Mouse (Mus musculus) C2C12 (cell line): ENCODE results near the gene Slc12a1.

Source experiments
- CEBPB ChIP-seq: IDR thresholded peaks from one replicate; pipeline ENCODE4 v1.6.1; 2011; ENCODE audit warnings: low read depth, mild to moderate bottlenecking, control low read depth, moderate library complexity
- CTCF ChIP-seq: IDR thresholded peaks from one replicate; pipeline ENCODE4 v1.5.1; 2011; ENCODE audit not compliant: control insufficient read depth, insufficient read depth, insufficient read length
- MAX ChIP-seq: IDR thresholded peaks from one replicate; pipeline ENCODE4 v1.6.1; 2011; ENCODE audit warnings: mild to moderate bottlenecking, control low read depth
- MYOD1 ChIP-seq: IDR thresholded peaks from one replicate; pipeline ENCODE4 v1.6.1; 2011; ENCODE audit warnings: low read depth; ENCODE audit not compliant: control insufficient read depth, insufficient read length
- MYOG ChIP-seq: IDR thresholded peaks from one replicate; pipeline ENCODE4 v1.6.1; 2011; ENCODE audit not compliant: control insufficient read depth, insufficient read length; ENCODE audit errors: extremely low read depth
- USF1 ChIP-seq: IDR thresholded peaks from one replicate; pipeline ENCODE4 v1.6.1; 2011; ENCODE audit warnings: low read depth, mild to moderate bottlenecking, control low read depth, moderate library complexity

- no peak for TF ChIP-seq CTCF
- TF ChIP-seq MAX, result no peak
- TF ChIP-seq USF1, result no peak
- no peak for TF ChIP-seq CEBPB
- no peak for TF ChIP-seq MYOD1
- no peak for TF ChIP-seq MYOG
Observed at GRCm38 (mm10) chr2:125253699-125254098, 101.4 kb downstream of the Slc12a1 start.
